Mouse (Mus musculus) WW6 (cell line): ENCODE measurements at regions not wholly inside any gene's neighbourhood (a gene's known extent, or its start where the extent isn't known, plus 50 kb on each side); places are given as distances from the start of the nearest gene placed in this dataset.
A peak's percentile ranks its signal among the peaks of the same experiment; 100 is the strongest.

ENCODE experiments used
- DNase-seq: peaks from one replicate; pipeline ENCODE4 v3.0.0-alpha.2; 2013; ENCODE audit warnings: low read depth, low spot score

DNA sequence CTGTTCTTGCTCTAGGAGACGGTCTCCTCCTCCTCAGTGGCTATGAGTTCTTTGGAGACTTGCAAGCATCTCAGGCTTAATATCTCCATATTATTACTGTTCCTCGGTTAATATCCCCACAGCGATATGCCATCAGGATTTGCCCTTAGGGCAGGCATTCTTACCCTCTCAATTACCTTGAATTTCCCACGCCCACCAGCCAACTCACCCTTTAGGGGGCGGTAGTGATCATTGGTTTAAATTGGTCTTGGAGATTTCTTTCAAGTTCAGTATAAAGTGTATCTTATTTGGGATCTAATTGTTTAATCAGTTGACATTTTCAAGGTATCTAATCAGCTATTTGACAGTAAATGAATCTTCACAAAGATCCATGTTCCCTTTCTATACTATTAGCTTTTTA is 162.5 kb downstream of the Emp1 start:
- no peak for DNase-seq

DNA sequence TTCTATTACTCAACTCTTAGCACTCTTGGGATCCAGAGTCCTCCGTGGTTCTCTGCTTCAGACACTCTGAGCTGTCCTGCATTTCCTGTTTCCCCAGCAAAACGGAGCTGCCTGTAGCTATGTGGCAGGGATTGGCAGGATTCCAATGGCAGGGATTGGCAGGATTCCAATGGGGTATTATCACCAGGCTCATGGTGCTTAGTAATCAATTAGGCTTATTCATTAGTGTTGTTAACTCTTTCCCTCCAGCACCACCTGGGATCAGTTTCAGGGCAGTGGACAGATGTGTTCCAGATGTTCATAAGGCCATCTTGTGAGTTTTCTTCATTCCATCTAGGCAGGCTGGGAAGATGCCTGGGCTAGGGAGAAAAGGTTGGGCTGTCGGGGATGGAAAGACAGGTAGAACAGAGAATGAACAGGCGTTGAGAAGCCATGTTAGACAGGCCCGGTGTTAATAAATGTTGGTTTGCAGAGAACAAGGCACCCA is 163.5 kb downstream of the Emp1 start:
- DNase-seq = no peak

DNA sequence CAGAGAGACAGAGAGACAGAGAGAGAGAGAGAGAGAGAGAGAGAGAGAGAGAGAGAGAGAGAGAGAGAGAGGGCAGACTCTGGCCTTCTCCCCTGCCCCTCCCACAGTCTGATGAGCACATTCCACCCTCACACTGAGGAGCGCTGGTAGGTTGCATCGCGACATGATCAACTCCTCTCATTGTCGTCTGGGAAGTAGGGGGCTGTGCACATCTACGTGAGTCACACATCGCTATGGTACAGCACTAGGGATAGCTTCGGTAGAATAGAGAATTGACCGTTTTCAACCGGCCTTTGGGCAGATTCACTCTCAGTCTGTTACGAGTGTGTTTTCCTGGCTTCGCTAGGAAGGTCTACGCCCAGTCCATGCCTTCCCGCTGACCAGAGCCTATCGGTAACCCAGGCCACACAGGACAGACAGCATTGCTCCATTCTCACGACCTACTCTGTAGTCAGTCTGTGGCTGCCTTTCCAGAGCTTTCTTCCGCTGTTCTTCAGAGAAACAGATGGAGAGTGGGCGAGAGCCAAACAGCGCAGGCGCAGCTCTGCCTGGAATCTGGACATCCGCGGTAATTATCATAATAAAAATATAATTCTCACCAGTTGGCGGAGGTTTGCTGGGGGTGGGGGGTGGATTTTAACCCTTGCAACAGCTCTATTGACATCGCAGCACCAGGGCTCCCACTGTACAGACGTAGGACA is 164.3 kb downstream of the Emp1 start:
- no peak for DNase-seq

DNA sequence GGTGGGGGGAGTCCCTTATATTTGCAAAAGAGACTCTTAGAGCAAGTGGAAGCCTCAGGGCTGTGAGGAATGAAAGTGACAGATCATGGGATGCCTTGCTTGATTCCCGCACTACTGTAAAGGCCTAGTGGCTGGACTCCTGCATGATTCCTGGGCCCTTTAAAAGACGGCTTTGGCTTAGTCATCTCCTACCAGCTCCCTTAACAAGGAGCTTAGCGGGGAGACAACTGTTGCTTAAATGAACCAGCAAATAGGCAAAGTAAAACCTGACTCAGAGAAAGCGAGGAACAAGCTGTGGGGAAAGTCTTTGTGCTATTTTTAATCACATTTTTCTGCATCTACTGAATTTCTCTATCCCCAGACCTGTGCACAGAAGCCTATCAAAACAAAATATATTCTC is 165.5 kb downstream of the Emp1 start:
- DNase-seq = no peak

DNA sequence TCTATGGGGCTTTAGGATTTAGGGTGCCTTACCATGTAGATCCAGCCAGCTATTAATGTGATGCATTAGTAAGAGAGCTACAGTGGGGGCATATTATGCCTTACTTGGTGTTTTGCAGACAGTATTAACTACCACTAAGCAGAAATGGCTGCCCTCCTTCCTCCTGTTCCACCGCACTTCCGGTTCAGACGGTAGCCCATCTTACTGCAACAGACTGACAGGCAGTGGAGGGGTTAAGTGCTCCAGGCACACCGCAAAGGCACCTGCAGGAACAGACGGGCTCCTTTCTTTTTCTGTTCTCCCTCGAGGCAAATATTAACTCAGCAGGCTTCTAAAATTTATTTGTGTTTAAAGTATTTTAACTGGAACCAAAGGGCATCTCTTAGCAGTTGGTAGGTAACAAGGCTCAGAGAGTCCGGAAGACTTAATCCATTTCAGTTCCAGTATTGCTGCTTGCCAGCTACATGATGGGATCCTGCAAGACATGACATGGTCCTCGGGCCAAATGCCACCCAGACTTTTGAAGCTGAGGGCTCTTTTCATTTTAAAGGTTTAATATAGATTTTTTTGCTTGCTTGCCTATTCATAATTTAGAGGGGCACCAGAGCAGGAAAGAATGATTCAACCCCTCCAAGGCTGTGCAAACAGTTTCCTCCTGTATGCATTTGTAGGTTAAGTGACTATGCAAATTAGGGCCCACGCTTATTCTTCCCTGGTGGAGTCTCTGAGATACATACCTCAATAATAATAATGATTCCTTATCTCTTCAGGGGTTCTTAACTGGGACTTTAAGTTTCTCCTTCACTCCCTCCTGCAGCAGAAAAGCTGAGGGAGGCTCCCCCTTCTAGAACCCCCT is 177.7 kb downstream of the Emp1 start:
- DNase-seq = no peak

DNA sequence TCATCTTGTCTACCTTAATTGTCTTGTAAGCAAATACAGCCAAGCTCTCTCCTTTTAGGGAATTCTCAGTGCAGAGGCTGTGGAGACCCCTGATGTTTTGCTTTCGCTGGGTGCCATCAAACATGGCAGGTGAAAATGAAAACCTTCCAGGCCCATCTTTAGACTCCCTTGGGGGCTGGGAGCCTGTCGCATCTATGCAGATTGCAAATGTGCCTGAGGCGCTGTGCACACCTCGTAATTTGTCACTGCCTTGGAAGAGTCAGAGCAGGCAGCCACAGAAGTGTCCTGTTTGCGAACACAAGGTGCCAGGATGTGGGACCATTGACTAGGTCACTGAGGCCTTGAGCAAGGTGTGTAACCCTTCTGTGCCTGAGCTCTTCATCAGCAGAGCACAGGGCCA is 179.2 kb downstream of the Emp1 start:
- DNase-seq = no peak

DNA sequence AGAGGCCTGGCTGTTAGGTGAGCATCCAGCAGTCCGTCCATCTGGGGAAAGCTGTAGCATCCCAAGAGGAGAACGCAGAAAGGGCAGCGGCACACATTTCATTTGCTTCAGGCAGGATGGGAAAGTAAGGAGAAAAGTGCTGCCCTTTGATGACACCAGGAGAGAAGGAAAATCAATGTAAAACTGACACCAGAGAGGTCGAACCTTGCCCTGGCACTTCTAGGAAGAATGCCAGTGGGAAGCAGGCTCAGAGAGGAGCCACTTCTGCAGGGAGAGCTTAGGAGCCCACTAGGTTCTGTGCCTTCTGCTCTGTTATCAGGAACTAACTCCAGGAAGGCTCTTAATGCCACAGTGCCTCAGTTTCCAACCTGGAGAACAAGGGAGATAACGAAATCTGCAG is 180.0 kb downstream of the Emp1 start:
- DNase-seq = no peak

DNA sequence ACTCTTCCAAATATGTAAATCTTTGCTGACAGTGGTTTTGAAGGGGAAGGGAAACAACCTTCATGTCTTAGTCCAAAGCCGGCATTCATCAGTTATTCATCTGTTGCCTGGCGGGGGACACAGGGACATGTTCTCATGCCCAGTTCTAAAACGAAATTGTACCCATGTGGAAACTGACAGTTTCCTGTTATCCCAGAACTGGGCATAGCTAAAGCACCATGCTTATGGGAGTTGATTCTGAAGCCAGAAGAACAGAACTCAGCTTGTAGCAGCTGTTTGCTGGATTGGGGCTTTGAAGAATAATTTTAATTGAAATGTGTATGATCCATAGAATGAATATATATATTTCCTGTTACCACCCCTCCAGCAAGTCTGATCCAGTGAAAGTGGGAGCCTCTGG is 181.0 kb downstream of the Emp1 start:
- DNase-seq = no peak

DNA sequence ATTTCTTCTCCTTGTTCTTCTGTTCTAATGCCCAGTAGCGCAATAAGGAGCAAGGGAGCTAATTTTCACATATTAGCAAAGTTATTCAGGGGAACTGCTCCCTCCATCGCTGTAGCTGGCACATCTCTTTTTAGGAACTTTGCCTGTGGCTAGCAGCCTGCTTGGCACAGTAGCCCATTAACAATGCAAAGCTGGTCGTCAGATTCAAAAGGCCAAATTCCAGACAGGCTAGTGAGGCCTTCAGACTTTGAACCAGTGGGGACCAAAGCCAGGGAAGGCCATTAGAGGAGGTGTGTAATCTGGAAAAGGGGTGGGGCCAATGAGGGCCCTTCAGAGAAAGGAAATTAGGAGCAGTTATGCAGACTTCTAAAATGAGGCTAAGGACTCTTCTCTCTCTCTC is 181.5 kb downstream of the Emp1 start:
- no peak for DNase-seq

DNA sequence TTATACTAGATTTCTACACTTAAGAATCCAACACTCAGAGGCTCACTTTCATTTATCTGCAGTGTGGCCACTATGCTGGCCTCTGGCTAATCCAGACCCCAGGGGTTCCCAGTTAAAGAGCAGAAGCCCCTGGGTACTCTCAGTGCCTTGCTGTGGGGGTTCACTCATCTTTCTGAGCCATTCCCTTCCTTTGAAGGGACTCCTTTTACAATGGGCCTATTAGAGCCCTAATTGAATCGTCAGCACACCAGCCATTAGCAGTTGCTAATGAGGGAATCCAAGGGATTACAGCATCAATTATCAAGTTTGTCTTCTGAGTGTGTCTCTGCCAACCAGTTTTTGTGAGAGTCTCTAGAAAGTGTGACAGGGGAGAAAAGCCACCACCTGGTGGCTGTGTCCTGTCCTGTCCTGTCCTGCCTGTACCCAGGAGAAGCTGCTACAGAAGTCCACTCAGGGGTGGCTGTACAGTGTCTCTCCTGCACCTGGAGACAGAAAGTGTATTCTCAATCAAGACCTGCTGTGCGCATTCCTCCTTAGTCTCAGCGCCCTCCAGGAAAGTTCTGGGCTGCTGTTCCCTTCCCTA is 188.1 kb downstream of the Emp1 start:
- DNase-seq = no peak

DNA sequence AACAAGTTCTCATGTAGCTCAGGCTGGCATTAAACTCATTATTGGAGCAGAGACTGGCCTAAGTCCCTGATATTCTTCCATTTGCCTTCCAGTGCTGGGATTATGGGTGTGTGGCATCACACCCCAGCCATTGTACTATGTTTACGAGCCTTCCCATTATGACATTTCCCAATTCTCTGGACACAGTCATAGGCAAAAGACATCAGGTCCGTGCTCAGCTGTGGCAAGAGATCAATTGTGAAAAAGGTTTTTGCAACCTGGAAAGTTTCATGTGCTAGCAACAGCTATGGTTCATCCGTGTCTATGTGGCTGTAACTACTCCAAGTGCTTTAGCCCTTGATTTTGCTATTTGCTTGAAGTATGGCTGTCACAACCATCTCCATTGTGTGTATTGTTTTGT is 190.1 kb downstream of the Emp1 start:
- no peak for DNase-seq

DNA sequence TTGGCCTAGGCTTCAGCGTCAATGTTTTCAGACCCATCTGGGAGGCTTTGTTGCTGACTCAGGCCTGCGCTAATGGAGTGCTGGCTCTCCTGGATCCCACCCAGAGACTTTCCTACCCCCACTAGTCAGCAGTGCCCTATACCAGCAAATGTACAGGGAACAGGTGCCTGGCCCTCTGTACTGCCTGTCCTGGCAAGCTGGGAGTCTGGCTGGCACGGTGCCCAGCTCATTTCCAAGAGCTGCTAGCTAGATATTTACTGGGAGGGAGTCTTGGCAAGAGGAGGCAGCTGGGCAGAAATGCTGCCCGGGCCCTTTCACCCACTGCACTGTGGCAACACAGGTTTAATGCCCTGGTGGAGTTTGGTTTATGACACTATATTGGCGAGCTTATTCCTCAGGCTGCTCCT is 197.2 kb downstream of the Emp1 start:
- no peak for DNase-seq

DNA sequence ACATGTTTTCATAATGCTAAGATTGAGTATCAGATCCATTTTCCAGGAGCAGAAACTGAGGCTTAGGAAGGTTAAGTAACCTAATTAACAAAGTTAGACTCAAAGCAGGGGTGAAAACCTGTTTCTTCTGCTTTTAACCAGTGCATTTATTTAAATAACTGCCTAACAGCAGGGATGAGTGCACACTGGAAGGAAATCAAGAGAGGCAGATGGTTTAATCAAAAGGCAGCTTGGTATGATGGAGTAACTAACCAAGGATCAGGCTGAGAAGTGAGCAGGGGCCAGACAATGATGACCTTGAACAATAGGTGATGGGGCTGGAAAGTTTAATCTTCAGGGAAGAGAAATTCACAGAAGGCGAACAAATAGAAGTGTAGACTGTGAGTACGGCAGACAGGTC is 199.9 kb downstream of the Emp1 start:
- no peak for DNase-seq

DNA sequence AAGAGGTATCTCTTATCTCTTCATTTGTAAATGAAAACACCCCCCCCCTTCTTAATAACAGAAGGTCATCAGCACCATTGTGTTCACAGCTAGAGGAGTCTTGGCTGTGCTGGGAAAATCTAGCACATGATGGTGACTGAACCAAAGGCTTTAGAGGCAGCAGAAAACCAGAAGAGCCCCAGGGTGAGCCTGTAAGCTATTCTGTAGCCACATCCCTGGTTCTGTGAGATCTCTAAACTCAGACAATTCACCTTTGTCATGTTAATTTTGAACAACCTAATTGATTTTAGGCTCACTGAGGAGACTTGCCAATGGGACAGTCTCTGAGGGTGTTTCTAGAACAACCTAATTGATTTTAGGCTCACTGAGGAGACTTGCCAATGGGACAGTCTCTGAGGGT is 201.4 kb downstream of the Emp1 start:
- peak; percentile 7 for DNase-seq

DNA sequence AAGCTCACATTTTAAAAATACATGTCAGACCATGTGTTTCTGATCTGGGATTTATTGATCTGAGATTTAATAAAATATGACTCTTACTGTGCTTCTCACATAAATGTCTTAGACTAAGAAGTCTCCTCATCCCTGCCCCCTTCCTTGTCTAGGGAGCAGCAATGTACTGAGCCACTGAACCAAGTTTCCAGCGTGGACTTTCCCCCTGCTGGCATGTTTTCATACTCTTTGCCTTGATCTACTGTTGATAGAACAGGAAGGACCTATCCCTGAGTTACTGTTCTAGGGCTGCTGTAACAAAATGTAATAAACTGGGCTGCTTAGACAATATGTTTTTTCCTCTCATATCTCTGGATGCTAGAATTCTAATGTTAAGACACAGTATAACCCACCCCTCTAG is 206.7 kb downstream of the Emp1 start:
- no peak for DNase-seq

DNA sequence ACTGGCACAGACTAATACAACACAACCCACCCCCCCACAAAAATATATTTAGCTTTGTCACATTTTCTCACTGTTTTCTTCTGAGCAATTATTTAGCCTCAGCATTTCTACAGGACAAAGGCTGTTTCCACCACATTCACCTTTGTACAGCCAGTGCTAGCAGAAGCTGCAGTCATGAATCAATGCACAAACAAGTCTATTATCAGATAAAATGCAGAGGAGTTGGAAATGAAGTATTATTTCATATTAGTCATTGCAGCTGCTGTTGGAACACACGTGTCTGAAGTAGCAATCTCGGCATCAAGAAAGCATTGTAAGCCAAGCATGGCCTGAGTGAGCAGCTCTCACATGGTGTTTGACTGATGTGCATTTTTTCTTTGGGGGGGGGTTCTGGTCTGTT is 212.9 kb downstream of the Emp1 start:
- no peak for DNase-seq

DNA sequence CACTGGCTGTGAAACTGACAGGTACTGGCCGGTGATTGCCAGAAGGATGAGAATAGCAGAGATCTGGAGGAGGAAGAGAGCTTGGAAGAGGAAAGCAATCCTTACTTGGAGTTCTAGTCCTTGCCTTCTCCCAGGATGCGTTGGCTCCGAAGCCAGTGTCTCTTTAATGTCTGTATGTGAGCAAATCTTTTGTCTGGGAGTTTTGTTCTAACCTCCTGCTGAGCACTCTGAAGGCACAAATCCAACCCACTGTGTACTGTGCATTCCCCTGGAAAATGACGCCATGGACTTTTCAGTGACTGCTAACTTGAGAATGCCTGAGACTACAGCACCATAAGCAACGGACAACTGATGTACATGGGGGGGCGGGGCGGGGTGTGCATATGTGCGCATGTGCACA is 216.4 kb downstream of the Emp1 start:
- DNase-seq = no peak

DNA sequence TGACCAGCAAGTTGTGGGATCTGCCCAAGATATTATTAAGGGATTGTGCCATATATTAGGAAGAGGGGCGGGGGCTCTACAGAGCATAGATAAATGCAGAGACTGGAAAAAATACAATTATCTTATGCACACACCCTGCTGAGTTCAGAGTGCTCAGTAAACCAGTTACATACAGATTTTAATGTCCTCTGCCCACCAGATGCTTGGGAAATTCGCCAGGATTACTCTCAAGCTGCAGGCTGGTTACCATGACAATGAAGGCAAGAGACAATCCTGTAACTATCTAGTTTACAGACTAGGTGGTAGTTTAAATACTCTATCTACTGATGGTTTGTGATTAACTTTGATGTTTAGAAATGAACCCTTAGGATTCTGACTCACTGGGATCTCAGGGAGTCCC is 220.2 kb downstream of the Emp1 start:
- no peak for DNase-seq

DNA sequence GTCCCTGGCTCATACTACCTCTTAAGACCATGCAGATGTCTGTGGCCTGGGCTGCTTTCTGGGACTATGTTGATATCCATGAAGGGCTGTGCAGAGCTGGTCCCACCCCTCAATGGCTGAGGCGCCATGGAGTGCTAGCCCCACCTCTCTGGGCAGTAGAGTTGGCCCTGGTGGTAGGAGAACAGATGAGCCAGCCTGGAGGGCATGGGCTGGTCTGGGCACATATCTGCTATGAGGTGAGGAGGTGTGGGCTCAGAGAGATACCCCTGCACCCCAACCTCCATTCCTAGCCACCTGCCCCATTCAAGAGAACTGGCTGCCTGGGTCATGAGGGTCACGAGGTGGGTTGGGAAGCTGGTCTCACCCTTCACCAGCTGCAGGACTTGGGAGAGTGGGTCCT is 222.4 kb downstream of the Emp1 start:
- DNase-seq = no peak

DNA sequence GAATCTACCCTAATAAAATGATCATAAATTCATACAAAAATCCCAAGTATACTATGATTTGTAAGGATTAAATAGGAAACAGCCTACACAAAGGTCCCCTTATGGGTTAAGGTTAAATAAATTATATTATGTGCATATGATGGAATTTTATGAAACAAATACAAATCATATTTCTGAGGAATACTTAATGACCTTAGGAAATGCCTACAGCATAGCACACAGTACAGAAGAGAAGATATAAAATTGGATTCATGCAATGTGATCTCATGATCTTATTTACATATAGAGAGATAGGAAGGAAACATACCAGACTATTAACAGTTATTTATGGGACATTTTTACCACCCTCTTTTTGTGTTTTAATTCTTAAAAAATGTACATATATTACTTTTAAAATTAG is 227.7 kb downstream of the Emp1 start:
- DNase-seq = no peak

DNA sequence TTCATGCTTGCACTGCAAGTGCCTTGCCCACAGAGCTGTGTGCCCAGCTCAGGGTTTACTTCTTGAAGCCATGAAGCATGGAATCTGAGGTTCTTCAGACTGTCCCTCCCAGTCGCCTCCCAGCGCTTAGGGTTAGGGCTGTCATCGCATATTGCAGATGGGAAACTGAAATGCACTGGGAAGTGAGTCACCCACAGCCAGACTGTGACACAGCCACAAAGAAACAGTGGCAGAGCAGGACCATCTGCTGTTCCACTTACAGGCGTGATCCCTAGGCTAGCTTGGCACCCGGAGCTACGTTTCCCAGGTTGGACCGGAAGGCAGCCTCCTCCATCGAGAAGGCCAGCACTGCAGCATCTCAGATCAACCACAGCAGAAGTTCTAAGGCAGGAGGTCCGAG is 228.7 kb downstream of the Emp1 start:
- DNase-seq = no peak

DNA sequence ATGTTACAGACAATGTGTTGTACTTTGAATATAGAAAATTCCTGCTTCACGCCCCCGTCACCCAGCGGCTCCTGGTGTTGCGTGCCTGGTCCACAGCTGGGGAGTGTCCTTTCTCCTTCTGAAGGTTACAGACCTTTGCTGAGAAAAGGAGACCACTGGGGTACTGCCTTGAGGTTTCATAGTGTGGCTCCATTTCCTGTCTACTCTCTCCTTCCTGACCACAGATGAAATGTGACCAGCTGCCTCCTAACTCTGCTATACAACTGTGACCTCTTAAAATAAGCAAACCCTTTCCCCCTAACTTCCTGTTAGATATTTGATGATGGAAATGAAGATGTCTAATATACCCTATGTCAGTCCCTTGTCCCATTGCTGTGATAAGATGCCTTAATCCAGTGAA is 234.0 kb downstream of the Emp1 start:
- no peak for DNase-seq
